Mouse (Mus musculus) heart, embryonic 13.5 days (tissue): ENCODE results near the gene Kcnip1. TPM values are rescaled to one million over a fixed set of nuclear protein-coding genes. Genes with fewer than 3 reads are reported as not detected.

Experiments used
- ATAC-seq: fragments of 200-750 bp; cut with Nextera tagmentation; 2 replicates; pipeline ENCODE4 v1.8.0; 2017; ENCODE audit warnings: moderate TSS enrichment; ENCODE audit not compliant: insufficient number of reproducible peaks, low FRiP score, low TSS enrichment; ENCODE audit errors: extremely low read depth
- H3K27ac ChIP-seq: fragments of 300-500 bp; sonication (generic); replicated peaks from 2 replicates; pipeline ENCODE4 v1.5.1; 2015; ENCODE audit warnings: moderate library complexity, mild to moderate bottlenecking, inconsistent platforms
- H3K27me3 ChIP-seq: fragments of 300-500 bp; sonication (generic); replicated peaks from 2 replicates; pipeline ENCODE4 v1.6.1; 2015; ENCODE audit warnings: mild to moderate bottlenecking, inconsistent platforms
- H3K36me3 ChIP-seq: fragments of 300-500 bp; sonication (generic); 2 replicates; pipeline ENCODE4 v1.6.1; 2015; ENCODE audit warnings: mild to moderate bottlenecking, inconsistent platforms
- H3K4me1 ChIP-seq: fragments of 300-500 bp; sonication (generic); 2 replicates; pipeline ENCODE4 v1.6.1; 2015; ENCODE audit warnings: inconsistent platforms
- H3K4me2 ChIP-seq: fragments of 300-500 bp; sonication (generic); 2 replicates; pipeline ENCODE4 v1.6.1; 2015; ENCODE audit warnings: inconsistent platforms, mild to moderate bottlenecking, moderate library complexity
- H3K4me3 ChIP-seq: fragments of 300-500 bp; sonication (generic); 2 replicates; pipeline ENCODE4 v1.5.1; 2015; ENCODE audit warnings: moderate library complexity, mild to moderate bottlenecking, inconsistent platforms
- H3K9ac ChIP-seq: fragments of 300-500 bp; sonication (generic); 2 replicates; pipeline ENCODE4 v1.6.1; 2015; ENCODE audit warnings: inconsistent platforms, mild to moderate bottlenecking, moderate library complexity
- H3K9me3 ChIP-seq: fragments of 300-500 bp; sonication (generic); 2 replicates; pipeline ENCODE4 v1.6.1; 2016; ENCODE audit warnings: inconsistent platforms
- WGBS: fragments of 180-500 bp; shearing (Covaris S2); methylation state at CpG from one replicate; pipeline ENCODE4 v1.1.7; 2015; ENCODE audit warnings: mixed read lengths; 5-methylcytosine and 5-hydroxymethylcytosine counted together
- polyA plus RNA-seq: library from polyadenylated mRNA; unstranded; fragments of >200 nt; fragmentation: Nextera tagmentation; extraction: Ambion mirVana; gene quantifications from 2 replicates; pipeline ENCODE4 v1.2.1, GENCODE M21; 2015

Gene Kcnip1
- polyA plus RNA-seq, 1 experiment from 2014 or later: 0.15 TPM

GRCm38 (mm10) chr11:33590771-33591170 lies 402.2 kb downstream of the Kcnip1 start:
- Histone ChIP-seq H3K27me3 (peaks cover 6% of the 10 kb centered on the region; the same call in 1 of the 2 replicates), H3K27ac (no peak overlapping the region), H3K4me1 (no peaks in the 10 kb centered on the region), H3K36me3 (no peaks in the 10 kb centered on the region), H3K9me3 (no peaks in the 10 kb centered on the region), H3K4me3 (no peak overlapping the region), H3K9ac (no peak overlapping the region), H3K4me2 (no peak overlapping the region)
- ATAC-seq: no peak
- WGBS: 81% methylated on average over 3 of the region's 3 CpGs

- H3K36me3 ChIP-seq: no peaks in the 10 kb centered on the region
- H3K4me1 ChIP-seq: no peaks in the 10 kb centered on the region
- H3K9ac ChIP-seq: no peak overlapping the region
- no peaks in the 10 kb centered on the region for H3K27me3 ChIP-seq
- no peak overlapping the region for H3K27ac ChIP-seq
- H3K4me3 ChIP-seq: no peak overlapping the region
- 67% methylated on average over 6 of the region's 6 CpGs for WGBS
- H3K4me2 ChIP-seq: no peak overlapping the region
- H3K9me3 ChIP-seq: no peaks in the 10 kb centered on the region
- ATAC-seq: no peak
Measured at GRCm38 (mm10) chr11:33586614-33587013, 406.3 kb downstream of the Kcnip1 start.

- Histone ChIP-seq H3K4me2 (no peak overlapping the region), H3K27ac (no peak overlapping the region), H3K4me1 (no peaks in the 10 kb centered on the region), H3K36me3 (no peaks in the 10 kb centered on the region), H3K27me3 (peaks cover 14% of the 10 kb centered on the region), H3K4me3 (no peak overlapping the region), H3K9me3 (peaks cover 3% of the 10 kb centered on the region; the same call in 1 of the 2 replicates), H3K9ac (no peak overlapping the region)
- ATAC-seq: no peak
- 41% methylated on average over 3 of the region's 3 CpGs for WGBS
Measured at GRCm38 (mm10) chr11:33579621-33580020, 413.3 kb downstream of the Kcnip1 start.

Other genes starting within 250 kb of the Kcnip1 start
- gene Kcnmb1, start 30.1 kb downstream of the Kcnip1 start, polyA plus RNA-seq: 3.0 and 3.3 TPM in 2 replicates
- gene Lcp2, start 53.8 kb upstream of the Kcnip1 start, polyA plus RNA-seq: 1.2 and 2.2 TPM in 2 replicates
- not detected in 2 replicates for gene 4930469K13Rik, start 105.4 kb upstream of the Kcnip1 start, polyA plus RNA-seq
- not detected in 2 replicates for gene Foxi1, start 214.9 kb upstream of the Kcnip1 start, polyA plus RNA-seq